ENCODE assay signal across 10 mouse cellular contexts in the genomic region with DNA sequence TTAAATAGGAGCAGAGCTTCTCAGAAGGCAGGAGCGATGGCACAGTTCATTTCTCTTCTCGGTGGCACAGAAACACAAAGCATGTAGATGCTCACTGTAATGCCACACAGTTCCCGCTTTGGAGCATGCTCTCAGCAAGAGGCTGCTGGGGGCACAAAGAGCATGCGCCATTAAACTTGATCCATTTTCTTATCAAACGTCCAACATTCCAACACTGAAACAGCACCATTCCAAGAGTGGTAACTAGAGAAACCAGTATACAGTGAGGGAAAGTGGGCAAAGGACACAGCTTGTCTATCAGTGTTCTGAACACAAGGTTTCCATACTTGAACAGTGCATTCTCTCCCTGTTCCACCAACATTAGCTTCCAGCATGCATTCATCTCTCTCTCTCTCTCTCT.
DNase-seq lines count a peak whose midpoint lies in the region; ATAC-seq and TF ChIP-seq lines count a peak whose summit lies in the region.
"Had no signal": no experiment of that assay in that cellular context is flagged by ENCODE, and none has a peak within 500 bp of the region (broad histone marks: within the 10 kb centered on the region; RNA-seq: fewer than 3 reads in every experiment).

No protein-coding gene starts in this region.

- H3K36me3 ChIP-seq in heart, adult 2 months (ENCODE audit: control insufficient read depth, insufficient read depth, low read length), result peaks cover 54% of the 10 kb centered on the region
- H3K36me3 ChIP-seq in forebrain, postnatal 0 days (ENCODE audit: insufficient read depth), result peaks cover 7% of the 10 kb centered on the region
- peaks cover 20% of the 10 kb centered on the region for H3K36me3 ChIP-seq in limb, embryonic 15.5 days

- H3K4me1 ChIP-seq in heart, adult 2 months (ENCODE audit: control insufficient read depth, insufficient read depth, low read length), result peaks cover 31% of the 10 kb centered on the region
- 0 out of 2 replicates have a peak, but pooled peaks cover 2% of the 10 kb centered on the region for H3K4me1 ChIP-seq in forebrain, postnatal 0 days (ENCODE audit: insufficient read depth)
- peaks cover 36% of the 10 kb centered on the region for H3K4me1 ChIP-seq in limb, embryonic 15.5 days

- no peak for TF ChIP-seq CTCF in heart, adult 2 months (IDR thresholded peaks at IDR 0.05)
- no peak for TF ChIP-seq CTCF in brain, embryonic 14.5 days (IDR thresholded peaks at IDR 0.05; ENCODE audit: borderline replicate concordance, extremely low read depth, insufficient read depth, insufficient read length)
- TF ChIP-seq CTCF in forebrain, postnatal 0 days (IDR thresholded peaks at IDR 0.05; ENCODE audit: low read depth), result no peak

- peak; percentile 35 for ATAC-seq in forebrain, postnatal 0 days
- ATAC-seq in limb, embryonic 15.5 days (ENCODE audit: insufficient number of reproducible peaks, low FRiP score, low TSS enrichment, low read depth), result no peak

- H3K9me3 ChIP-seq in forebrain, postnatal 0 days (ENCODE audit: low read length), result no peaks in the 10 kb centered on the region
- no peaks in the 10 kb centered on the region for H3K9me3 ChIP-seq in limb, embryonic 15.5 days
- H3K9me3 ChIP-seq: liver, embryonic 15.5 days had no signal

- no peaks in the 10 kb centered on the region for H3K27me3 ChIP-seq in heart, adult 2 months (ENCODE audit: control insufficient read depth, insufficient read depth, low read length)
- no peaks in the 10 kb centered on the region for H3K27me3 ChIP-seq in forebrain, postnatal 0 days (ENCODE audit: insufficient read depth, low read length)
- H3K27me3 ChIP-seq in limb, embryonic 15.5 days, result no peaks in the 10 kb centered on the region

- 43% methylated on average over 5 of the region's 5 CpGs for WGBS in heart, adult 2 months
- 20% methylated on average over 5 of the region's 5 CpGs for WGBS in forebrain, postnatal 0 days
- 60% methylated on average over 5 of the region's 5 CpGs for WGBS in limb, embryonic 15.5 days

- H3K4me2 ChIP-seq in forebrain, postnatal 0 days (ENCODE audit: low read depth), result peak overlapping the region; percentile 92
- peak overlapping the region; percentile 87 for H3K4me2 ChIP-seq in limb, embryonic 15.5 days
- H3K4me2 ChIP-seq: liver, embryonic 15.5 days had no signal

- DNase-seq in heart, adult 2 months, result peak in 1 of 2 experiments; percentile 44
- DNase-seq in heart, postnatal 25 days (ENCODE audit: low spot score), result no peak
- peak; percentile 89 for DNase-seq in brain, embryonic 14.5 days (ENCODE audit: low read depth)
- DNase-seq in forebrain, postnatal 0 days, result peak; percentile 83
- no peak for DNase-seq in gastrocnemius, postnatal 36 days
- DNase-seq in left cerebral cortex, postnatal 14 days (ENCODE audit: low spot score in 2 of 2), result no peak
- no peak for DNase-seq in spleen, adult 18-20 months
- DNase-seq: right cerebral cortex, adult 18-20 months had no signal

- H3K79me2 ChIP-seq in heart, adult 2 months (replicated peaks; ENCODE audit: control insufficient read depth, insufficient read depth, low read length), result peaks cover 13% of the 10 kb centered on the region

- no peak for TF ChIP-seq EP300 in heart, adult 2 months (IDR thresholded peaks at IDR 0.05; ENCODE audit: insufficient read depth, low read depth, low read length)

- peak overlapping the region; percentile 51; the same call in 1 of the 2 replicates for H3K9ac ChIP-seq in heart, adult 2 months (ENCODE audit: low read depth, low read length)
- peak overlapping the region; percentile 92 for H3K9ac ChIP-seq in forebrain, postnatal 0 days
- H3K9ac ChIP-seq in limb, embryonic 15.5 days, result no peak overlapping the region
- H3K9ac ChIP-seq: liver, embryonic 15.5 days had no signal

- H3K4me3 ChIP-seq in heart, adult 2 months, result peak overlapping the region; percentile 9; the same call in 1 of the 2 replicates
- H3K4me3 ChIP-seq in forebrain, postnatal 0 days (ENCODE audit: low read depth, low read length), result peak overlapping the region; percentile 79
- peak overlapping the region; percentile 32 for H3K4me3 ChIP-seq in limb, embryonic 15.5 days
- H3K4me3 ChIP-seq: liver, embryonic 15.5 days had no signal

- no peak for TF ChIP-seq POLR2A in heart, adult 2 months (IDR thresholded peaks at IDR 0.05; ENCODE audit: insufficient read depth, low read depth, low read length)
- TF ChIP-seq POLR2A in brain, embryonic 14.5 days (IDR thresholded peaks at IDR 0.05; ENCODE audit: borderline replicate concordance, extremely low read depth, insufficient read depth, insufficient read length, poor library complexity, severe bottlenecking), result no peak

- peak overlapping the region; percentile 44 for H3K27ac ChIP-seq in heart, adult 2 months
- peak overlapping the region; percentile 80 for H3K27ac ChIP-seq in forebrain, postnatal 0 days (ENCODE audit: low read depth, low read length)
- H3K27ac ChIP-seq in limb, embryonic 15.5 days, result no peak overlapping the region
- H3K27ac ChIP-seq: liver, embryonic 15.5 days had no signal

- intact Hi-C loops in heart, adult 2 months (cut with DNase I), result no loop called here
- intact Hi-C loops in heart, postnatal 25 days (cut with DNase I), result no loop called here
- intact Hi-C loops in gastrocnemius, postnatal 36 days (cut with DNase I), result no loop called here
- intact Hi-C loops in left cerebral cortex, postnatal 14 days (cut with DNase I), result loop anchor here (5.0 kb wide), 2 partner anchors 38 to 202 kb away; no protein-coding TSS in a partner anchor

Comparison
In these comparisons a context has a peak if more than half of its experiments do, and no peak if none do; other contexts are left out.
1. DNase-seq: peak in brain, embryonic 14.5 days (single experiment) and forebrain, postnatal 0 days (single experiment); none in heart, postnatal 25 days (single experiment), gastrocnemius, postnatal 36 days (0 of 2), left cerebral cortex, postnatal 14 days (0 of 2) and spleen, adult 18-20 months (0 of 2).
2. H3K4me3 ChIP-seq: peak in every context shown above with its lines; median percentile 79 in forebrain, postnatal 0 days; 32 in limb, embryonic 15.5 days; 9 in heart, adult 2 months.